Mouse (Mus musculus): ENCODE results near the gene Dock4. TPM values are rescaled to one million over a fixed set of nuclear protein-coding genes. Genes with fewer than 3 reads are reported as not detected.

Gene Dock4
- polyA plus RNA-seq (2017; shearing (Covaris generic)) = 1.2 TPM

DNA sequence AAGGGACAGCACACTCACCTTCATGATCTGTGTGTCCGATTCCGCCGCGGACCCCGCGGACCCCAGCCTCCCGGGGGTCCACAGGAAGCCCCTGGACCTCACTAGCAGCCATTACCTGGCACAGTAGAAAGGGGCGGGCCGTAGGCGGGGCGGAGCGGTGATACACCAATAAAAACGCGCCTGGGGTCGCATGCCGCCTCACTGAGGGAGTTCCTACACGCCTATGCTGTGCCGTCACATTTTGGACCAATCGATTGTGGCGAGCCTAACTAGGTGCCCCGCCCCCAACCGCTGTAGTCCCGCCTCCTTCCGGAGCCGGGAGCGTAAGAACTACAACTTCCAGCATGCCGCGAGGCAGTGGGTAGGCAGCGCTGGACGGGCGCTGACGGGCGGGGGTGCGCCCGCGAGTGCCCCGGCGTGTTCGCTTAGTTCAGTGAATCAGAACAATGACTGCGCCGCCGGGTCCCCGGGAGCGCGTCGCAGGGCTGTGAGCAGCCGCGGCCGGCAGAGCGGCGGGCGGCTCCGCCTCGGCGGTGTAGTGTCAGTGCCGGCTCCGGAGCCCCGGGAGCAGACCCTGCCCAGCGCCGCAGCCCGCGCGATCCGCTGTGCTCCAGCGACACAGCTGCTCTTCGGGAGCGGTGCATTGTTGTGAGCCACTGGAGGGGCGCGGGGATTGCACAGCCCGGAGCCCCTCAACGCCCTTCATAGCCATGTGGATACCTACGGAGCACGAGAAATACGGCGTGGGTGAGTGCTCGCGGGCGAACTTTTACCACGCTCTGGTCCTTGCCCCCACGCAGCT lies at the start of gene Dock4, which contains the start of gene Zfp277:
Dock4 (plus strand) TSS at position 305 of the 802 bp plus-strand sequence.
Zfp277 (minus strand) TSS at position 255 of the 802 bp plus-strand sequence.

Other genes with a start within 250 kb of the Dock4 start
- not detected for gene Lsmem1, start 246.5 kb upstream of the Dock4 start, polyA plus RNA-seq (2017; shearing (Covaris generic))
- gene Ifrd1, start 197.4 kb upstream of the Dock4 start, polyA plus RNA-seq (2017; shearing (Covaris generic)) = 79.4 TPM
- 39.3 TPM for gene Zfp277, start 50 bp upstream of the Dock4 start, polyA plus RNA-seq (2017; shearing (Covaris generic))